Mouse (Mus musculus) ES-E14 (cell line): ENCODE data around the gene Ccl28. TPM values are rescaled to one million over a fixed set of nuclear protein-coding genes. Genes with fewer than 3 reads are reported as not detected.
A peak's percentile ranks its signal among the peaks of the same experiment; 100 is the strongest.
"Not testable (repeated sequence)": the region's sequence is repeated elsewhere in the genome, so short reads cannot be mapped to it uniquely, and the experiment has no call there.

Experiments used
- DNase-seq: peaks from one replicate; pipeline ENCODE4 v3.0.0-alpha.2; 2013; ENCODE audit warnings: low read depth, low spot score
- H3K27ac ChIP-seq: 2 replicates; pipeline ENCODE4 v1.5.1; 2012; ENCODE audit warnings: low read depth, mild to moderate bottlenecking, low read length, moderate library complexity, mixed read lengths; ENCODE audit not compliant: poor library complexity, insufficient read depth, severe bottlenecking
- H3K36me3 ChIP-seq: 2 replicates; pipeline ENCODE4 v1.6.1; 2012; ENCODE audit warnings: mild to moderate bottlenecking, low read length, moderate library complexity, mixed read lengths; ENCODE audit not compliant: control insufficient read depth, poor library complexity, insufficient read depth, severe bottlenecking
- H3K4me1 ChIP-seq, 2 experiments: fragments of 150-350 bp in 1 of 2; sonication (generic) in 1 of 2; 2 replicates each; pipeline ENCODE4 v1.6.1; 2012; ENCODE audit warnings: low read length in 2 of 2, mild to moderate bottlenecking in 1 of 2, mixed read lengths in 1 of 2; ENCODE audit not compliant: control insufficient read depth in 2 of 2, insufficient read depth in 2 of 2, poor library complexity in 1 of 2
- H3K4me3 ChIP-seq, 2 experiments: fragments of 150-350 bp in 1 of 2; sonication (generic) in 1 of 2; 2 replicates each; pipeline ENCODE4 v1.5.1; 2012; ENCODE audit warnings: low read length in 2 of 2, low read depth in 1 of 2, mild to moderate bottlenecking in 1 of 2, mixed read lengths in 1 of 2; ENCODE audit not compliant: insufficient read depth in 1 of 2, poor library complexity in 1 of 2, severe bottlenecking in 1 of 2
- H3K9ac ChIP-seq: 2 replicates; pipeline ENCODE4 v1.6.1; 2012; ENCODE audit warnings: low read depth, mild to moderate bottlenecking, low read length, mixed read lengths; ENCODE audit not compliant: poor library complexity, insufficient read depth, severe bottlenecking
- H3K9me3 ChIP-seq: fragments of 150-350 bp; sonication (generic); 2 replicates; pipeline ENCODE4 v1.6.1; 2012; ENCODE audit warnings: low read depth, mild to moderate bottlenecking, low read length; ENCODE audit not compliant: control insufficient read depth, insufficient read depth
- CHD2 ChIP-seq: IDR thresholded peaks from 2 replicates; pipeline ENCODE4 v1.6.1; 2014; ENCODE audit warnings: mild to moderate bottlenecking, low read depth, low read length, inconsistent platforms
- HCFC1 ChIP-seq: IDR thresholded peaks from 2 replicates; pipeline ENCODE4 v1.6.1; 2012; ENCODE audit warnings: low read length, inconsistent platforms, borderline replicate concordance; ENCODE audit not compliant: insufficient read depth
- MAFK ChIP-seq: IDR thresholded peaks from 2 replicates; pipeline ENCODE4 v1.6.1; 2014; ENCODE audit warnings: mild to moderate bottlenecking, low read depth, low read length, inconsistent platforms; ENCODE audit not compliant: insufficient read depth
- ZC3H11A ChIP-seq: IDR thresholded peaks from 2 replicates; pipeline ENCODE4 v1.6.1; 2012; ENCODE audit warnings: low read depth, mild to moderate bottlenecking, inconsistent platforms, low read length, borderline replicate concordance
- ZNF384 ChIP-seq: IDR thresholded peaks from 2 replicates; pipeline ENCODE4 v1.6.1; 2012; ENCODE audit warnings: low read depth, low read length, inconsistent platforms
- in situ Hi-C, 2 experiments: fragments of 600-800 bp; cut with MboI; formaldehyde crosslinking; loops; one replicate each; pipeline ENCODE4 v1.15.1; 2025; ENCODE audit warnings: low sequenced_read_pairs in 2 of 2, inconsistent platforms in 1 of 2; ENCODE audit not compliant: unreplicated experiment in 2 of 2
- total RNA-seq: library from RNA; depleted of rRNA; stranded (reverse); fragments of 300-350 nt; gene quantifications from 2 replicates; pipeline ENCODE4 v1.2.3, GENCODE M21; 2012; rRNA removed

The Ccl28 gene
- total RNA-seq = not detected in 2 replicates

GRCm38 (mm10) chr13:119623634-119624033, at the start of gene Ccl28:
Ccl28 (plus strand) TSS chr13:119623819.
- in situ Hi-C loops = no loop called here
- Histone ChIP-seq H3K4me1 (no peaks in the 10 kb centered on the region), H3K9ac (no peak within 1 kb of the TSS), H3K9me3 (no peaks in the 10 kb centered on the region), H3K27ac (no peak within 1 kb of the TSS), H3K4me3 (no peak within 1 kb of the TSS), H3K36me3 (no peaks in the 10 kb centered on the region)
- DNase-seq = no peak
- TF ChIP-seq CHD2 (no peak), HCFC1 (no peak), ZC3H11A (no peak), MAFK (no peak), ZNF384 (no peak)

- H3K4me1 ChIP-seq, in situ Hi-C loops, H3K9ac ChIP-seq, H3K4me3 ChIP-seq, DNase-seq, H3K27ac ChIP-seq, H3K9me3 ChIP-seq, H3K36me3 ChIP-seq: not testable (repeated sequence)
These were observed 27.1 kb upstream of the Ccl28 start for GRCm38 (mm10) chr13:119596321-119597211.

- not testable (repeated sequence) for H3K9me3 ChIP-seq, H3K27ac ChIP-seq
These were observed 25.2 kb upstream of the Ccl28 start for GRCm38 (mm10) chr13:119598466-119598865.

GRCm38 (mm10) chr13:119599066-119599465, 24.6 kb upstream of the Ccl28 start:
- H3K9me3 ChIP-seq, in situ Hi-C loops, H3K4me1 ChIP-seq, H3K36me3 ChIP-seq, DNase-seq, H3K9ac ChIP-seq, H3K4me3 ChIP-seq: not testable (repeated sequence)
- H3K27ac ChIP-seq = peak overlapping the region; percentile 53; the same call in 1 of the 2 replicates

More at GRCm38 (mm10) chr13:119598466-119598865, 25.2 kb upstream of the Ccl28 start:
- DNase-seq, in situ Hi-C loops, H3K36me3 ChIP-seq, H3K9ac ChIP-seq, H3K4me3 ChIP-seq, H3K4me1 ChIP-seq: not testable (repeated sequence)

- H3K4me3 ChIP-seq, DNase-seq, H3K4me1 ChIP-seq, H3K27ac ChIP-seq, H3K36me3 ChIP-seq, in situ Hi-C loops, H3K9me3 ChIP-seq, H3K9ac ChIP-seq: not testable (repeated sequence)
These were observed 24.1 kb upstream of the Ccl28 start for GRCm38 (mm10) chr13:119599498-119599897.

- H3K4me1 ChIP-seq, H3K9me3 ChIP-seq, H3K27ac ChIP-seq, H3K9ac ChIP-seq, in situ Hi-C loops, H3K36me3 ChIP-seq, DNase-seq, H3K4me3 ChIP-seq: not testable (repeated sequence)
These were observed 23.5 kb upstream of the Ccl28 start for GRCm38 (mm10) chr13:119600166-119600565.

GRCm38 (mm10) chr13:119602688-119603331, 20.8 kb upstream of the Ccl28 start:
- H3K27ac ChIP-seq, in situ Hi-C loops, DNase-seq: not testable (repeated sequence)

More at GRCm38 (mm10) chr13:119602688-119603331, 20.8 kb upstream of the Ccl28 start:
- not testable (repeated sequence) for H3K4me1 ChIP-seq, H3K4me3 ChIP-seq, H3K36me3 ChIP-seq, H3K9me3 ChIP-seq, H3K9ac ChIP-seq
